Mouse (Mus musculus): ENCODE results near the gene Evx2. TPM values are rescaled to one million over a fixed set of nuclear protein-coding genes. Genes with fewer than 3 reads are reported as not detected.

The Evx2 gene
- polyA plus RNA-seq, 1 experiment from 2014 or later, result not detected

DNA sequence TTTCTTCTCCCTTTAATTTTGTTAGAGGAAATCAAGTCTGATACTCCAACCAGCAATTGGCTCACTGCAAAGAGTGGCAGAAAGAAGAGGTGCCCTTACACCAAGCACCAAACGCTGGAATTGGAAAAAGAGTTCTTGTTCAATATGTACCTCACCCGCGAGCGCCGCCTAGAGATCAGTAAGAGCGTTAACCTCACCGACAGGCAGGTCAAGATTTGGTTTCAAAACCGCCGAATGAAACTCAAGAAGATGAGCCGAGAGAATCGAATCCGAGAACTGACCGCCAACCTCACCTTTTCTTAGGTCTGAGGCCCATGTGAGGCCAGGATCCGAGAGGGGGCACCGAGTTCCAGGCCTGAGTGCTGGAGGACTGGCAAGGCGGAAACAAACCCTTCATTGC lies 34.7 kb upstream of the Evx2 start:
- no peak for ATAC-seq (replicated peaks; ENCODE audit: low FRiP score)
- Histone ChIP-seq H3K4me3 (replicated peaks) (peak overlapping the region; percentile 70), H3K9me3 (replicated peaks) (no peaks in the 10 kb centered on the region), H3K9ac (peak overlapping the region; percentile 74), H3K36me3 (no peaks in the 10 kb centered on the region), H3K27ac (peak overlapping the region; percentile 95), H3K4me2 (peak overlapping the region; percentile 80), H3K4me1 (peaks cover 58% of the 10 kb centered on the region), H3K27me3 (peaks cover 14% of the 10 kb centered on the region; the same call in 1 of the 2 replicates)
- WGBS, result 8% methylated on average over 16 of the region's 16 CpGs

- 16% methylated on average over 4 of the region's 4 CpGs for WGBS
- Histone ChIP-seq H3K36me3 (no peaks in the 10 kb centered on the region), H3K9ac (peak overlapping the region; percentile 74), H3K27me3 (peaks cover 14% of the 10 kb centered on the region; the same call in 1 of the 2 replicates), H3K4me2 (peak overlapping the region; percentile 80), H3K9me3 (replicated peaks) (no peaks in the 10 kb centered on the region), H3K4me1 (peaks cover 56% of the 10 kb centered on the region), H3K4me3 (replicated peaks) (peak overlapping the region; percentile 70), H3K27ac (peak overlapping the region; percentile 95)
- ATAC-seq (replicated peaks; ENCODE audit: low FRiP score), result no peak
Measured at GRCm38 (mm10) chr2:74693432-74693827, 34.1 kb upstream of the Evx2 start.

GRCm38 (mm10) chr2:74692808-74693431 lies 33.6 kb upstream of the Evx2 start:
- no peaks in the 10 kb centered on the region for H3K9me3 ChIP-seq (replicated peaks)
- H3K36me3 ChIP-seq, result no peaks in the 10 kb centered on the region
- peak overlapping the region; percentile 74 for H3K9ac ChIP-seq
- peak overlapping the region; percentile 70 for H3K4me3 ChIP-seq (replicated peaks)
- ATAC-seq (replicated peaks; ENCODE audit: low FRiP score), result no peak
- H3K27ac ChIP-seq, result peak overlapping the region; percentile 95
- peak overlapping the region; percentile 80 for H3K4me2 ChIP-seq
- H3K4me1 ChIP-seq, result peaks cover 54% of the 10 kb centered on the region
- peaks cover 16% of the 10 kb centered on the region; the same call in 1 of the 2 replicates for H3K27me3 ChIP-seq
- WGBS, result 4% methylated on average over 20 of the region's 20 CpGs

- Histone ChIP-seq H3K4me3 (replicated peaks) (peak overlapping the region; percentile 70), H3K4me2 (peak overlapping the region; percentile 80), H3K27me3 (peaks cover 20% of the 10 kb centered on the region; the same call in 1 of the 2 replicates)
Measured at GRCm38 (mm10) chr2:74691995-74692807, 32.8 kb upstream of the Evx2 start.

DNA sequence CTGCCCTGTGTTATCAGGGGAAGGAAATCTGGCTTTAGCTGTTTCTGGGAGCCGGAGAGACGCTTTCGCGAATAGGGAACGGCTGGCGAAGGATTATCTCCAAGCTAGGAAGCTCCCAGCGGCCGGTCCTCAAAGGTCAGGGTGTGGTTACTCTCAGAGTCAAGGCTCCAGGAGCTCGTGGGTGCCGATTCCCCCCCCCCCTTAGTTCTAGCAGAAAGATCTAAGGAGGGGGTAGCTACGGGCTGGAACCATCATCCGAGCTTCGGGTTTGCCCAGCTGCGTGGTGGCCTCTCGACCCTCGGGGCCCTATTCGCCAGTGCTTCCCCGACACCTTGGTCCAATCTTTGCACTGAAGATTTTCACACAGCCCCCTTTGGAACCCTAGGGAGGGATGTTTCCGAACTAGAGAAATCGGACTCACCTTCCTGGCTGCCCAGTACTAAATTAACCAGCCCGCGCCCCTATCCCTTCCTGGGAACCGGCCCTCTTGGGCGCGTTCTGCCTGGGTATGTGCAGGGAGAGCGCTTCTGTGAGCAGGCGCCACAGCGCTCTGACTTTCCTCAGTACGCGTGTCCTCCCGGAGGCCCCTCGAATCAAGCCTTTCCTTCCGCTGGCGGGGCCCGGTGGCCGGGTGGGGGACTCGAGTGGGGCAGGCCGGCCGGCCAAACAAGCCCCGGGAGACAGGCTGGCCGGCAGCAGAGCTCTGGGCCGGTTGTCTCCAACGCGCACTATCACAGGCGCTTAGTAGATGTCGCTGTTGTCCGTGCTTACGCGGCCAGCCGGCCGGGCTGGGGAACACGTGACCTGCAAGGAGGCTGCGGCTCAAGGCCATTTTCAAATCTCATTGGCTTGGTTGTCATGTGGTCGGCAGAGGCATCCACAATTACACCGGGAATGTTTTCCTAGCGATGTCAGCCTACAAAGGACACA lies 31.9 kb upstream of the Evx2 start, which contains the start of gene Hoxd10:
Gene Hoxd10 (plus strand): TSS at position 903 of the 930 bp plus-strand sequence.
- WGBS, result under 1% methylated on average over 56 of the region's 56 CpGs
- Histone ChIP-seq H3K27ac (peak within 1 kb of the TSS; percentile 95), H3K27me3 (peaks cover 22% of the 10 kb centered on the region; the same call in 1 of the 2 replicates), H3K4me3 (replicated peaks) (peak within 1 kb of the TSS; percentile 70), H3K4me1 (peaks cover 49% of the 10 kb centered on the region), H3K4me2 (peak within 1 kb of the TSS; percentile 80), H3K9me3 (replicated peaks) (no peaks in the 10 kb centered on the region), H3K9ac (peak within 1 kb of the TSS; percentile 74), H3K36me3 (no peaks in the 10 kb centered on the region)
- peak; percentile 93 for ATAC-seq (replicated peaks; ENCODE audit: low FRiP score)

More at GRCm38 (mm10) chr2:74691995-74692807, 32.8 kb upstream of the Evx2 start:
- WGBS, result 2% methylated on average over 35 of the region's 35 CpGs
- Histone ChIP-seq H3K27ac (peak overlapping the region; percentile 95), H3K36me3 (no peaks in the 10 kb centered on the region), H3K9ac (peak overlapping the region; percentile 74), H3K9me3 (replicated peaks) (no peaks in the 10 kb centered on the region), H3K4me1 (peaks cover 57% of the 10 kb centered on the region)
- peak; percentile 16; the same call in 1 of the 2 replicates for ATAC-seq (replicated peaks; ENCODE audit: low FRiP score)

- Histone ChIP-seq H3K9ac (peak overlapping the region; percentile 74), H3K27ac (peak overlapping the region; percentile 86), H3K9me3 (replicated peaks) (no peaks in the 10 kb centered on the region), H3K36me3 (no peaks in the 10 kb centered on the region), H3K4me2 (peak overlapping the region; percentile 80), H3K4me1 (peaks cover 39% of the 10 kb centered on the region), H3K4me3 (replicated peaks) (peak overlapping the region; percentile 70), H3K27me3 (peaks cover 22% of the 10 kb centered on the region)
- no peak for ATAC-seq (replicated peaks; ENCODE audit: low FRiP score)
- WGBS, result 5% methylated on average over 8 of the region's 8 CpGs
Measured at GRCm38 (mm10) chr2:74690338-74690716, 31.0 kb upstream of the Evx2 start.

DNA sequence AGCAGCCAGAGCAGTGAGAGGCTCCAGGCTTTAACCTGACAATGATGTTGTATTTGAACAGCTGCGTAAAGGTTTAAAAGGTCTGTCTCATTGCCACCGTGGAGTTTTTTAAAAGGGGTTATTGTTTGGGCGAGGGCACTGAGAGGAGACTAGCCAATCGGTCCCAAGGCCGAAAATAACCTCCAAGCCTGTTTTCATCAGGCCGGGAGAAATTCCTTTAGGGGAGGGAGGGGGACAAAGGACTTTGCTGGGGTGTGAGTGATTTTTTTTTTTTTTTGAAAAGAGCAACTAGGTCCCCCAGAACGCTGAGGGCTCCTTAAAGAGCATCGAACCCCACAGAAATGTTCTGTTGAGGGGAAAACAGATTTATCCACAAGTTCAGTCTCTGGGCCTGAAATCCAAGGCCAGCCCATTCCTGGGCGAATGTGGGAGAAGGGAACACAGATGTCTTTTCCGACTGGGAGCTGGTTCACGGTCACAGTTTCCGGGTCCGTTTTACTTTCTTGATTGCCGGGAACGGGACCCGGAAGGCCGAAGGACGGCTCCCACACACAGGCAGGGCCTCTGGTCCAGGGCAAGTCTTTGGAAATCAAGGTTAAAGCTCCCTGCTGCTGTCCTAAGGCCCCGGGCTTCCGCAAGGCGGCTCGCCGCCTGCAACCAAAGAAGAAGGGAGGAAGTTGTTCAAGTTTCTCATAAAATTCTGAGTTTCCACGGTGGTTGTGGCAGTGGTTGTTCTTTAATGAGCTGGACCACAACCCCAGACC lies 30.4 kb upstream of the Evx2 start:
- 2% methylated on average over 24 of the region's 24 CpGs for WGBS

GRCm38 (mm10) chr2:74688795-74689573 lies 29.6 kb upstream of the Evx2 start:
- Histone ChIP-seq H3K4me3 (replicated peaks) (peak overlapping the region; percentile 55), H3K36me3 (no peaks in the 10 kb centered on the region), H3K27ac (peak overlapping the region; percentile 86), H3K9me3 (replicated peaks) (no peaks in the 10 kb centered on the region), H3K4me1 (peaks cover 31% of the 10 kb centered on the region), H3K27me3 (peaks cover 26% of the 10 kb centered on the region), H3K9ac (peak overlapping the region; percentile 73), H3K4me2 (peak overlapping the region; percentile 80)
- no peak for ATAC-seq (replicated peaks; ENCODE audit: low FRiP score)
- 6% methylated on average over 12 of the region's 12 CpGs for WGBS

More for the DNA sequence above, 30.4 kb upstream of the Evx2 start:
- no peaks in the 10 kb centered on the region for H3K9me3 ChIP-seq (replicated peaks)
- H3K4me1 ChIP-seq, result peaks cover 34% of the 10 kb centered on the region
- peak overlapping the region; percentile 80 for H3K4me2 ChIP-seq
- peak overlapping the region; percentile 86 for H3K27ac ChIP-seq
- H3K36me3 ChIP-seq, result no peaks in the 10 kb centered on the region
- peaks cover 23% of the 10 kb centered on the region for H3K27me3 ChIP-seq
- peak overlapping the region; percentile 55 for H3K4me3 ChIP-seq (replicated peaks)
- ATAC-seq (replicated peaks; ENCODE audit: low FRiP score), result no peak
- peak overlapping the region; percentile 73 for H3K9ac ChIP-seq

DNA sequence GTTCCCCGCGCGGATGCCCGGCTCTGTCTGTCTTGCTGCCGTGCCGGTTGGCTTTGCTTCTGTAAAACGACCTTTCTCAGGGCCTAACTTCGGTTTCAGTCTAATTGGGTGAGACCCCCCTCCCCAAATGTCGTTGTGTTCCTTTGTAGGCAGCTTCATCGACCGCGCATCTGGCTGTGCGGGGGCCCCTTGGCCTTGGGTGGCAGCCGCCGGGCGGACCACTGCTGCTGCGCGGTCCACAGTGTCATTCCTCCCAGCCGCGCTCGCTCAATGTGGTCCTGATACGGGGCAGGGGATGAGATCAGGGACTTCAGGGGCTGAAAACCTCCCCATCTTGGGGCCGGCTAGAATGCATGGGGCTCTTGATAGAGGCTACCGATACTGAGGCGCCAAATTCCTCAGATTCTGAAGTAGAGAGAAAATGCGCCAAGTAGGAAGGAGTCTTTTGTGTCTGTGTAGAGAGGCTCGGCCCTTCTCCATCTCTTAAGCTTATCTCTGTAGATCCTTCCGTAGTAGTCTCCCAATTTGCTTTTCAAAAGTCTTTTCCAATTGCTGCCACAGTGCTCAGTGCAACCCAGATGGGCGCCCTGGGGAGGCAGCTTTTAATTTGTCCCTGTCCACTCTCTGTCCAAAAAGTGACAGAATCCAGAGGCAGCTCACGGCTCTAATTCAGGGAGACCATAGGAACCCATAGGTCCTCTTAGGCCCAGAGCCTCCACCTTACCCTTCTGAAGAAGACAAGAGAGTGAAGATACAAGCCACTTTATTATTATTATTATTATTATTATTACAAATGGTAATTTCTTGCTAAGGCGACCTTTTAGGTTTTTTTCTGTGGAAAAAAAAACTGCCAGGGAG lies 28.6 kb upstream of the Evx2 start:
- Histone ChIP-seq H3K36me3 (no peaks in the 10 kb centered on the region), H3K27ac (peak overlapping the region; percentile 86), H3K27me3 (peaks cover 26% of the 10 kb centered on the region), H3K4me1 (peaks cover 31% of the 10 kb centered on the region), H3K9ac (peak overlapping the region; percentile 73), H3K4me2 (peak overlapping the region; percentile 80), H3K9me3 (replicated peaks) (no peaks in the 10 kb centered on the region), H3K4me3 (replicated peaks) (peak overlapping the region; percentile 55)
- ATAC-seq (replicated peaks; ENCODE audit: low FRiP score), result no peak
- WGBS, result 2% methylated on average over 31 of the region's 31 CpGs
